Mouse (Mus musculus) MEL (cell line): ENCODE measurements at regions not wholly inside any gene's neighbourhood (a gene's known extent, or its start where the extent isn't known, plus 50 kb on each side); places are given as distances from the start of the nearest gene placed in this dataset.

ENCODE experiments used
- DNase-seq: peaks from one replicate; pipeline ENCODE4 v3.0.0; 2011; ENCODE audit warnings: low read depth, low spot score
- H3K27ac ChIP-seq: 2 replicates; pipeline ENCODE4 v1.5.1; 2012; ENCODE audit warnings: low read depth, mild to moderate bottlenecking, control low read depth, low read length, moderate library complexity; ENCODE audit not compliant: control insufficient read depth
- H3K27me3 ChIP-seq, 2 experiments: fragments of 150-350 bp in 1 of 2; sonication (generic) in 1 of 2; 2 replicates each; pipeline ENCODE4 v1.6.1; 2012; ENCODE audit warnings: low read length in 2 of 2, mild to moderate bottlenecking in 2 of 2, improper control_type of control experiment in 1 of 2, moderate library complexity in 1 of 2; ENCODE audit not compliant: insufficient read depth in 2 of 2, control insufficient read depth in 1 of 2
- H3K36me3 ChIP-seq, 2 experiments: 2 replicates each; pipeline ENCODE4 v1.6.1; 2012 to 2014; ENCODE audit warnings: low read length in 2 of 2, improper control_type of control experiment in 1 of 2, inconsistent platforms in 1 of 2, mild to moderate bottlenecking in 1 of 2; ENCODE audit not compliant: insufficient read depth in 2 of 2, control insufficient read depth in 1 of 2
- H3K4me1 ChIP-seq, 2 experiments: fragments of 150-350 bp in 1 of 2; sonication (generic) in 1 of 2; 2 replicates each; pipeline ENCODE4 v1.6.1; 2012; ENCODE audit warnings: low read length in 2 of 2, improper control_type of control experiment in 1 of 2, mild to moderate bottlenecking in 1 of 2; ENCODE audit not compliant: insufficient read depth in 2 of 2, control insufficient read depth in 1 of 2
- H3K4me3 ChIP-seq, 2 experiments: fragments of 150-350 bp in 1 of 2; sonication (generic) in 1 of 2; 2 replicates each; pipeline ENCODE4 v1.5.1; 2012; ENCODE audit warnings: low read depth in 2 of 2, low read length in 2 of 2, mild to moderate bottlenecking in 2 of 2, moderate library complexity in 2 of 2, control low read depth in 1 of 2, improper control_type of control experiment in 1 of 2; ENCODE audit not compliant: control insufficient read depth in 1 of 2, insufficient read depth in 1 of 2
- H3K79me2 ChIP-seq: 2 replicates; pipeline ENCODE4 v1.6.1; 2012; ENCODE audit warnings: mild to moderate bottlenecking, low read length, moderate library complexity; ENCODE audit not compliant: control insufficient read depth, poor library complexity, insufficient read depth
- H3K9ac ChIP-seq: 2 replicates; pipeline ENCODE4 v1.6.1; 2012; ENCODE audit warnings: low read depth, mild to moderate bottlenecking, control low read depth, low read length, moderate library complexity; ENCODE audit not compliant: control insufficient read depth, poor library complexity, severe bottlenecking
- H3K9me3 ChIP-seq: fragments of 150-350 bp; sonication (generic); replicated peaks from 2 replicates; pipeline ENCODE4 v1.6.1; 2012; ENCODE audit warnings: mild to moderate bottlenecking, low read length, improper control_type of control experiment, moderate library complexity; ENCODE audit not compliant: insufficient read depth
- BHLHE40 ChIP-seq: IDR thresholded peaks from 2 replicates; pipeline ENCODE4 v1.6.1; 2012; ENCODE audit warnings: low read depth, mild to moderate bottlenecking, inconsistent platforms, low read length, improper control_type of control experiment, borderline replicate concordance
- CHD2 ChIP-seq: IDR thresholded peaks from 2 replicates; pipeline ENCODE4 v1.6.1; 2011; ENCODE audit warnings: low read length, improper control_type of control experiment
- ELF1 ChIP-seq: IDR thresholded peaks from 2 replicates; pipeline ENCODE4 v1.6.1; 2014; ENCODE audit warnings: low read depth, mild to moderate bottlenecking, inconsistent platforms, low read length, improper control_type of control experiment, moderate library complexity
- ETS1 ChIP-seq: IDR thresholded peaks from 2 replicates; pipeline ENCODE4 v1.6.1; 2012; ENCODE audit warnings: low read depth, mild to moderate bottlenecking, inconsistent platforms, low read length, improper control_type of control experiment, moderate library complexity
- GABPA ChIP-seq: IDR thresholded peaks from 2 replicates; pipeline ENCODE4 v1.6.1; 2012; ENCODE audit warnings: low read depth, mild to moderate bottlenecking, inconsistent platforms, low read length, improper control_type of control experiment, moderate library complexity
- GATA1 ChIP-seq: IDR thresholded peaks from 2 replicates; pipeline ENCODE4 v1.6.1; 2011; ENCODE audit warnings: low read depth, low read length, improper control_type of control experiment
- JUND ChIP-seq: IDR thresholded peaks from 2 replicates; pipeline ENCODE4 v1.6.1; 2011; ENCODE audit warnings: low read depth, mild to moderate bottlenecking, improper control_type of control experiment, low read length
- MAFK ChIP-seq: IDR thresholded peaks from 2 replicates; pipeline ENCODE4 v1.6.1; 2011; ENCODE audit warnings: low read depth, mild to moderate bottlenecking, low read length, improper control_type of control experiment, borderline replicate concordance
- MAX ChIP-seq: IDR thresholded peaks from 2 replicates; pipeline ENCODE4 v1.6.1; 2011; ENCODE audit warnings: low read length, improper control_type of control experiment
- MEF2A ChIP-seq: IDR thresholded peaks from 2 replicates; pipeline ENCODE4 v1.6.1; 2014; ENCODE audit warnings: low read depth, mild to moderate bottlenecking, inconsistent platforms, low read length, improper control_type of control experiment; ENCODE audit not compliant: poor library complexity, insufficient replicate concordance, severe bottlenecking; ENCODE audit errors: extremely low read depth
- MXI1 ChIP-seq: IDR thresholded peaks from 2 replicates; pipeline ENCODE4 v1.6.1; 2011; ENCODE audit warnings: mild to moderate bottlenecking, low read depth, low read length, improper control_type of control experiment
- MYB ChIP-seq: IDR thresholded peaks from 2 replicates; pipeline ENCODE4 v1.6.1; 2011; ENCODE audit warnings: mild to moderate bottlenecking, low read depth, low read length, improper control_type of control experiment
- NELFE ChIP-seq: IDR thresholded peaks from 2 replicates; pipeline ENCODE4 v1.6.1; 2011; ENCODE audit warnings: low read depth, low read length, improper control_type of control experiment
- POLR2A ChIP-seq, 2 experiments: IDR thresholded peaks; 2 replicates each; pipeline ENCODE4 v1.6.1; 2011 to 2012; ENCODE audit warnings: low read length in 2 of 2, mild to moderate bottlenecking in 2 of 2, control low read depth in 1 of 2, improper control_type of control experiment in 1 of 2, low read depth in 1 of 2, moderate library complexity in 1 of 2; ENCODE audit not compliant: control insufficient read depth in 1 of 2, insufficient read depth in 1 of 2, poor library complexity in 1 of 2
- POLR2AphosphoS2 ChIP-seq: IDR thresholded peaks from 2 replicates; pipeline ENCODE4 v1.6.1; 2011; ENCODE audit warnings: low read length, improper control_type of control experiment
- RAD21 ChIP-seq: IDR thresholded peaks from 2 replicates; pipeline ENCODE4 v1.6.1; 2011; ENCODE audit warnings: mild to moderate bottlenecking, low read depth, low read length, improper control_type of control experiment
- RCOR1 ChIP-seq: IDR thresholded peaks from 2 replicates; pipeline ENCODE4 v1.6.1; 2012; ENCODE audit warnings: low read depth, mild to moderate bottlenecking, inconsistent platforms, low read length, improper control_type of control experiment
- TBP ChIP-seq: IDR thresholded peaks from 2 replicates; pipeline ENCODE4 v1.8.0; 2011; ENCODE audit warnings: low read depth, low read length, improper control_type of control experiment
- USF1 ChIP-seq: IDR thresholded peaks from 2 replicates; pipeline ENCODE4 v1.6.1; 2014; ENCODE audit warnings: low read depth, mild to moderate bottlenecking, inconsistent platforms, low read length, improper control_type of control experiment, moderate library complexity
- ZKSCAN1 ChIP-seq: IDR thresholded peaks from 2 replicates; pipeline ENCODE4 v1.6.1; 2012; ENCODE audit warnings: low read depth, mild to moderate bottlenecking, inconsistent platforms, low read length, improper control_type of control experiment, moderate library complexity

DNA sequence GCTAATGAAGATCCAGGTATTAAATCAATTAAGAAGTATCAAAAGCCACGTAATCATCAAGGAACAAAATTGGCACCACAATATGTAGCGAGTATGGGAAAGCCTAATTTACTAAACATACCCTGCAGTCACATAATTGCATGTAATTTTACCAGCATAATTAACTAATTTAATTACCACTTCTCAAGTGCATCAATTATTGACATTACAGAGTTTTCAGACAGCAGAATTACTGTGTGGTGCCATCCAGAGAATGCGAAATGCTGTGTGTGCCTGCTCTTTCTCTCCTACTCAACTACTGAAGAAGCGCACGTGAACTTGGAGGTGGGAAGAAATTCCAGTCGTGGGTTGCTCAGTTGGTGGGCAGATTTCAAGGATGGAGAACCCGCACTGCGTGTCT, 229.5 kb upstream of the Id4 start:
- no peak overlapping the region for H3K9ac ChIP-seq
- no peaks in the 10 kb centered on the region for H3K79me2 ChIP-seq
- H3K36me3 ChIP-seq, result no peaks in the 10 kb centered on the region
- no peak overlapping the region for H3K4me3 ChIP-seq
- no peaks in the 10 kb centered on the region for H3K4me1 ChIP-seq
- TF ChIP-seq MAFK (no peak), TBP (no peak), GATA1 (no peak), MAX (no peak), GABPA (no peak), BHLHE40 (no peak), POLR2A (IDR thresholded peaks at IDR 0.05; ENCODE audit: control insufficient read depth in 1 of 2, insufficient read depth in 1 of 2, low read depth in 1 of 2, low read length in 2 of 2, poor library complexity in 1 of 2) (no peak), ELF1 (no peak), ZKSCAN1 (no peak), POLR2AphosphoS2 (no peak), CHD2 (no peak), JUND (no peak)
- H3K9me3 ChIP-seq, result no peaks in the 10 kb centered on the region
- no peaks in the 10 kb centered on the region for H3K27me3 ChIP-seq
- no peak for DNase-seq
- H3K27ac ChIP-seq, result no peak overlapping the region

DNA sequence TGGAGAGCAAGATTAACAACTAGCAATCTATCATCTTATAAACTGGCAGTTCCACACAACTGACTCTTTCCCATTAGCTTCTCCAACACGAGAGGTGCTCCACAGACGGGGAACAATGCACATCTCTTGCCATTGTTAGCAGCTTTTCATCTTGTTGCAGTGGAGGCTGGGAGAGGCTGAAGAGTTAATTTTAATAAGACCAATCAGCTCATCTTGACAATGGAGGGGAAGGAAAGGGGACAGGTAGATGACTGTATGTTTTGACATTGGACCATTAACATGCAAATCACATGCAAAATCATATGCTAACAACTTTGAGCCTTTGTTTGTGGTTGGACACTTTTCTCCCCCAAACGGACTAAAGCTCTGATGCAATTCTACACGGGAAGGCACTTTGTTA, 218.9 kb upstream of the Id4 start:
- no peaks in the 10 kb centered on the region for H3K9me3 ChIP-seq
- no peak for TF ChIP-seq MAX
- no peak for TF ChIP-seq ZKSCAN1
- no peak for TF ChIP-seq RCOR1
- no peak for TF ChIP-seq CHD2
- TF ChIP-seq GABPA, result no peak
- TF ChIP-seq POLR2AphosphoS2, result no peak
- no peak for TF ChIP-seq RAD21
- TF ChIP-seq MYB, result no peak
- no peak for TF ChIP-seq MXI1
- no peak for TF ChIP-seq NELFE
- TF ChIP-seq MEF2A, result no peak
- TF ChIP-seq USF1, result no peak
- TF ChIP-seq ETS1, result no peak
- TF ChIP-seq, all 39 proteins: peak for 0
- Histone ChIP-seq H3K79me2 (no peaks in the 10 kb centered on the region), H3K27ac (no peak overlapping the region), H3K27me3 (no peaks in the 10 kb centered on the region), H3K4me1 (no peaks in the 10 kb centered on the region), H3K9ac (no peak overlapping the region), H3K4me3 (no peak overlapping the region), H3K36me3 (no peaks in the 10 kb centered on the region)
- no peak for DNase-seq
